Mouse (Mus musculus): Measurements from ENCODE around the gene Sbno2.

Gene Sbno2

DNA sequence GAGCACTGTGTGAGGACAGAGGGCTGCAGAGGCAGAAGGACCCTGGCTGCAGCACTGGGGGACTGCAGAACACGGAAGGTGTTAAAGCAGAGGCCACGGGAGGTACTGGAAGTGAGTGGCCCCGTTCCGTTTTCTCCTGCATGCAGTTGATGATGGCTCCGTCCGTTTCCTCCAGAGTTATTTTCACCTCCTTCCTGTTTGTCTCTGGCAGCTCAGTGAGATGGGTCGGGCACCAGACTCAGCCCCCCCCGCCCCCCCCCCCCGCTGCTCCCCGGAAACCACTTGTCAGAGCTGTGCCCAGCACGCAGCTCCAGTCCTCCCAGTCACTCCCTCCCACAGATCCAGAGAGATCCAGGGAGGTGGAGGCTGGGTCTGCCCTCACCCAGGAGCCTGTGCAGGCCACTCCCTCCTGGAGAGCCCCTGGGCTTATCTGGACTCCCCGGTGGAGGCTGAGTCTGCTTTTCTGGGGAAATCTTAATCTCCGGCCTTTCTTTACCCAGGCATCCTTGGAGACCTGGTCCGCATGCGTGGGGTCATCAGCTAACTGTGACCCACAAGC is 86.6 kb downstream of the Sbno2 start:
- no peak for DNase-seq (ENCODE audit: low spot score in 2 of 2)

DNA sequence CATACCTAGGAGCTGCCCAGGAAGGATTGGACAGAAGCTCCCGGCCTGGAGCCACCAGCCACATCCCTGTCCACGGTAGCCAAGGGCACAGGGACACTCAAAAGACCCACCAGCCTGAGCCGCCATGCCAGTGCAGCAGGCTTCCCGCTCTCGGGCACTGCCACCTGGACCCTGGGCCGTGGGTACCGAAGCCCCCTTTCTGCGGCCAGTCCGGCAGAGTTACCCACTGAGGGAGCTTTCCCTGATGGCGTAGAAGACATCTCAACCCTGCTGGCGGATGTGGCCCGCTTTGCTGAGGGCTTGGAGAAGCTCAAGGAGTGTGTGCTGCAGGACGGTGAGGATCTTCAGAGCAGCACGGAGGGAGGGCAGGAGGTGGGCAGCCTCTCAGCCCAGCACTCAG is 87.6 kb downstream of the Sbno2 start:
- DNase-seq (ENCODE audit: low spot score in 2 of 2) = no peak

DNA sequence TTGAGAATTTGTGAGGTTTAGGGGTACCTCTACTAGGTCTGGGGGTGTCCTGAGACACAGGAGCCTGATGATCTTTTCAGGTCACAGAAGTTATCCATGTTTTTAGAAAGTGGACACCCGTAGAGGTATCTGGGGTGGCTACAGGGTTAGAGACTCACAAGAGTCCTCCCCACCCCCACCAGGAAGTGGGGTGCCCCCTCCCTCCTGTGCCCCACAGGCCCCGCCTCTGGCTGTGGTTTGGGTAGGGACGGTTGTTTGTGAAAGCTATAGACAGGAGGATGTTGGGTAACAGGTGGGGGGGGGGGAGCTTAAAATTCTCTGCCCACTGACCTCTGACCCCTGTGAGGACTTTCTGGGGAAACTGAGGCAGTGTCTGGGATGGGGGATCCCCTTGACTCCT is 88.0 kb downstream of the Sbno2 start:
- DNase-seq (ENCODE audit: low spot score in 2 of 2) = no peak

DNA sequence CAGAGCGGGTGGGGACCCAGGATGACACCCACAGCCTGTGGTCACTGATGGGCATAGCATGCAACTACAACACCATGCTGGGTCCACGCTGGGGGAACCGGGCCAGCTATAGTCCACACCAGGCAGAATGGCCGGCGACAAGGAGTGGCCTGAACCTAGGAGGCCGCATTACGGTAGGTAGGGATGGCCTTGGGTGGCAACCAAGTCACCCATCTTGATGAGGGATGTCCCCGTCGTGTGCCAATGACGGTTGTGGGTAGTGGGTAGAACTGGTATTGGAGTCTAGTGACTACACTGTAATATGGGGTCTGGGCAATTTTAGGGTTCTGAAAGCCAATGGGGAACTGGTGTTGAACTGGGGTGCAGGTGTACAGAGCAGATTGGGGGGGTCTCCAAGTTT is 88.4 kb downstream of the Sbno2 start:
- DNase-seq (ENCODE audit: low spot score in 2 of 2) = no peak

DNA sequence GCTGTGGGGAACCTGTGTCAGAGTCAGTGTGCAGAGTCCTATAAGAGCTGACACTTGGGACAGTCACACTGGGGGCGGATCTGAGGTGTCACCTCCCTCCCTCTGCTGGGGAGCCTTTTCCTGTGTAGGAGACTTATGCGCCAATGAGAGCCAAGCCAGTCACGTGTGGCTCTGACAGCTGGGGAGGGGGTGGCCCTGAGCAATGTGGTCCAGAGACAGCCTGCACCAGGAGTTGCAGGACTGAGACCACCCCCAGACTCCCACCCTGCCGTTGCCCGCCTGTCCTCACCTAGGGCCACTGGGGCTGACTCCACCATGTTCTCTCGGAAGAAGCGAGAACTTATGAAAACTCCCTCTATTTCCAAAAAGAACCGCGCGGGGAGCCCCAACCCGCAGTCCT is 88.9 kb downstream of the Sbno2 start, which contains the start of gene Arhgap45:
Gene Arhgap45 (plus strand): TSS at position 143 of the 400 bp plus-strand sequence.
- DNase-seq (ENCODE audit: low spot score in 2 of 2) = no peak

DNA sequence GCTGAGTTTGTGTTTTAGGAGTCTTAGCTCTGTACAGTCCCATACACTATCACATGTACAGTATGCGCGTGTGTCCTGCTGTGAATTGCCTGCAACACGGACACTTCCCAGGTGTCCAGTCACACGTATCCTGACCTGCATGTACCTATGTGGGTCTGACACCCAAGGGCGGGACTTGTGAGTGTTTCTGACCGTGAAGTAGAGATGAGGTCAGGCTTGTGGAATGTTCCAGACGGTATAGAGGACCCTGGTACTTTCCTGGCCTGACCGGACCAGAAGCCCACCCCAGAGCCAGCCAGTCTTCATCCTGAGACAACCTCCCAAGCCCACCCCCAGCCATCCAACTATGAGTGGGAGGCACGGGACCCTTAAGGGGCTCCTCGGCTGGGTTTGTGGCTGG is 89.8 kb downstream of the Sbno2 start:
- DNase-seq (ENCODE audit: low spot score in 2 of 2) = no peak

DNA sequence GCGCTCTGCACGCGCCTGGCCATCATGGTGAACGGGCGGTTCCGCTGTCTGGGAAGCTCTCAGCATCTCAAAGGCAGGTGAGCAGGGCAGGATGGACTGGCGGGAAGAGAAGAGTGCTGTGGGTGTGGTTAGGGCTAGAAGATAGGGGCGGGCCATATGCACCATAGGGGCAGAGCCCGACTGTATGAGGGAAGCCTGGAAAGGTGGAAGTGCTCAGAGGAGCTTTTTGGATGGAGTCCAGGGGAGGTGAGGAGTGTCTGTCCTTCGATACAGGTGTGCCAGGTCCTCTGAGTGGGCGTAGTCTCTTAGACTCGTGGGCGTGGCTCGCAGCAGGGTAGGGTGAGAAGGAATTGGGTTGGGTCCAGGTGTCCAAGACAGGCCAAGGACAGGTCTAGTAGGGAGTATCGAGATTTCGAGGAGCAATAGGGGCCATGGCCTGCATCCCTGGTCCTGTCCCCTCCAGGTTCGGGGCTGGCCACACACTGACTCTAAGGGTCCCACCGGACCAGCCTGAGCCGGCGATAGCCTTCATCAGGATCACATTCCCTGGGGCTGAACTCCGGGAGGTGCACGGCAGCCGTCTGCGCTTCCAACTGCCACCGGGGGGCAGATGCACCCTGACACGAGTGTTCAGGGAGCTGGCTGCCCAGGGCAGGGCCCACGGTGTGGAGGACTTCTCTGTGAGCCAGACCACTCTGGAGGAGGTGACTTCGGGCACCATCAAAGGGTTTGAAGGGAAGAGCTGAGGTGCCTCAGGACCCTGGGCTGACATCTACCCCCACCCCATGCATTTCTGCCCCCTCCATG is 90.7 kb downstream of the Sbno2 start:
- no peak for DNase-seq (ENCODE audit: low spot score in 2 of 2)

DNA sequence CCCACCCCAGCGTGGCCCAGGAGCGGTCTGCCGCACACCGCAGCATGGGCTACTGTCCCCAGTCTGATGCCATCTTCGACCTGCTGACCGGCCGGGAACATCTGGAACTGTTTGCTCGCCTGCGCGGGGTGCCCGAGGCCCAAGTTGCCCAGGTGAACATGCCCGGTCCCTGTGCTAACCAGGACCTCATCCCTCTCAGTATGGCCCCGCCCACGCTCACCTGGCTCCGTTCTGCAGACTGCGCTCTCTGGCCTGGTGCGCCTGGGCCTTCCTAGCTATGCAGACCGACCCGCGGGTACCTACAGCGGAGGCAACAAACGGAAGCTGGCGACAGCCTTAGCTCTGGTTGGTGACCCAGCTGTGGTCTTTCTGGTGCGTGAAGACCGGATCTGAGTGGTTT is 91.8 kb downstream of the Sbno2 start:
- no peak for DNase-seq (ENCODE audit: low spot score in 2 of 2)

DNA sequence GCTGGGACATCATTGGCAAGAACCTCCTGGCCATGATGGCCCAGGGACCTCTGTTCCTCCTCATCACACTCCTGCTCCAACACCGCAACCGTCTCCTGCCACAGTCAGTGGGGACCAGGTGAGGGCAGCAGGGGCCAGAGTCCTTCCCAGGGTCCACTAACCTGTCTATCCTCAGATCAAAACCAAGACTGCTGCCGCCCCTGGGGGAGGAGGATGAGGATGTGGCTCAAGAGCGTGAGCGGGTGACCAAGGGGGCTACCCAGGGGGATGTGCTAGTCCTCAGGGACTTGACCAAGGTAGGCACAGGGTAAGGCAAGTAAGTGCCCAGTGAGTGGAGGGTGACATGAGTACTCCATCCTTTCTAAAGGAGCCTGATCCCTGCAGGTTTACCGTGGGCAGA is 93.6 kb downstream of the Sbno2 start:
- no peak for DNase-seq (ENCODE audit: low spot score in 2 of 2)
